Mouse (Mus musculus): ENCODE measurements around the gene Olfr1019. TPM values are rescaled to one million over a fixed set of nuclear protein-coding genes. Genes with fewer than 3 reads are reported as not detected.

The Olfr1019 gene
- not detected in 2 replicates for total RNA-seq (2012; rRNA removed)

- TF ChIP-seq ZC3H11A (IDR thresholded peaks at IDR 0.05; ENCODE audit: borderline replicate concordance, low read depth, low read length), result no peak
- TF ChIP-seq MAFK (IDR thresholded peaks at IDR 0.05; ENCODE audit: insufficient read depth, low read depth, low read length), result no peak
- no peak for TF ChIP-seq CHD2 (IDR thresholded peaks at IDR 0.05; ENCODE audit: low read depth, low read length)
- TF ChIP-seq ZNF384 (IDR thresholded peaks at IDR 0.05; ENCODE audit: low read depth, low read length), result no peak
- TF ChIP-seq HCFC1 (IDR thresholded peaks at IDR 0.05; ENCODE audit: borderline replicate concordance, insufficient read depth, low read length), result no peak
- no peaks in the 10 kb centered on the region for H3K36me3 ChIP-seq (ENCODE audit: control insufficient read depth, insufficient read depth, low read length, poor library complexity, severe bottlenecking)
- no peak within 1 kb of the TSS for H3K27ac ChIP-seq (ENCODE audit: insufficient read depth, low read depth, low read length, poor library complexity, severe bottlenecking)
- H3K4me1 ChIP-seq (ENCODE audit: control insufficient read depth in 2 of 2, insufficient read depth in 2 of 2, low read length in 2 of 2, poor library complexity in 1 of 2), result no peaks in the 10 kb centered on the region
- no peaks in the 10 kb centered on the region for H3K9me3 ChIP-seq (ENCODE audit: control insufficient read depth, insufficient read depth, low read depth, low read length)
- in situ Hi-C loops (cut with MboI; ENCODE audit: low sequenced_read_pairs in 2 of 2, unreplicated experiment in 2 of 2), result no loop called here
- DNase-seq (ENCODE audit: low read depth, low spot score), result no peak
- H3K4me3 ChIP-seq (ENCODE audit: insufficient read depth in 1 of 2, low read depth in 1 of 2, low read length in 2 of 2, poor library complexity in 1 of 2, severe bottlenecking in 1 of 2), result no peak within 1 kb of the TSS
- no peak within 1 kb of the TSS for H3K9ac ChIP-seq (ENCODE audit: insufficient read depth, low read depth, low read length, poor library complexity, severe bottlenecking)
Measured at GRCm38 (mm10) chr2:85845383-85845782, at the start of gene Olfr1019. Gene Olfr1019 (minus strand): TSS chr2:85845483.

DNA sequence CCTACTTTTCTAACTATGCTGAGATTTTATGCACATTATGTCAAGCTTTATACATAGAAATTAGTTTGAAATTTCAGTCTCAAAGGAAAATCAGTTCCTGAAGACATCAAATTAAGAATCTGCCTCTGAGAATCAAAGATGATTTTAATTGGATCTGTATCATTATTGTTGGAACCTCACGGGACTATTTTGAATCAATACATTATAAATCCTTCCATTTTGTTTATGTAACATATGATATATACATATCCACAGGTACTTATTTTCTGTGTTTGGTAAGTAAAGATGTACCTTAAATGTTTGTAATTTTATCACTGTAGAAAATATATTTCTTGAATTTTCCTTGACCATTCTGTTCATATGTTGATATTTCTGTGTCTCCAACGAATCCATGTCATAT, 40.1 kb upstream of the Olfr1019 start, which contains the start of gene Olfr1023:
TSS of gene Olfr1023 (plus strand) at position 301 of the 400 bp plus-strand sequence.
- no peak within 1 kb of the TSS for H3K27ac ChIP-seq (ENCODE audit: insufficient read depth, low read depth, low read length, poor library complexity, severe bottlenecking)
- H3K4me1 ChIP-seq (ENCODE audit: control insufficient read depth in 2 of 2, insufficient read depth in 2 of 2, low read length in 2 of 2, poor library complexity in 1 of 2), result no peaks in the 10 kb centered on the region
- H3K4me3 ChIP-seq (ENCODE audit: insufficient read depth in 1 of 2, low read depth in 1 of 2, low read length in 2 of 2, poor library complexity in 1 of 2, severe bottlenecking in 1 of 2), result no peak within 1 kb of the TSS
- no peaks in the 10 kb centered on the region for H3K9me3 ChIP-seq (ENCODE audit: control insufficient read depth, insufficient read depth, low read depth, low read length)
- H3K9ac ChIP-seq (ENCODE audit: insufficient read depth, low read depth, low read length, poor library complexity, severe bottlenecking), result no peak within 1 kb of the TSS
- in situ Hi-C loops (cut with MboI; ENCODE audit: low sequenced_read_pairs in 2 of 2, unreplicated experiment in 2 of 2), result no loop called here
- no peak for DNase-seq (ENCODE audit: low read depth, low spot score)
- H3K36me3 ChIP-seq (ENCODE audit: control insufficient read depth, insufficient read depth, low read length, poor library complexity, severe bottlenecking), result no peaks in the 10 kb centered on the region
- no peak for TF ChIP-seq CHD2 (IDR thresholded peaks at IDR 0.05; ENCODE audit: low read depth, low read length)
- TF ChIP-seq ZNF384 (IDR thresholded peaks at IDR 0.05; ENCODE audit: low read depth, low read length), result no peak
- TF ChIP-seq HCFC1 (IDR thresholded peaks at IDR 0.05; ENCODE audit: borderline replicate concordance, insufficient read depth, low read length), result no peak
- TF ChIP-seq MAFK (IDR thresholded peaks at IDR 0.05; ENCODE audit: insufficient read depth, low read depth, low read length), result no peak
- no peak for TF ChIP-seq ZC3H11A (IDR thresholded peaks at IDR 0.05; ENCODE audit: borderline replicate concordance, low read depth, low read length)

GRCm38 (mm10) chr2:85868294-85868693, 23.0 kb upstream of the Olfr1019 start, which contains the start of gene Olfr1022:
Gene Olfr1022 (plus strand): TSS chr2:85868594.
- in situ Hi-C loops (cut with MboI; ENCODE audit: low sequenced_read_pairs in 2 of 2, unreplicated experiment in 2 of 2), result no loop called here
- TF ChIP-seq CHD2 (IDR thresholded peaks at IDR 0.05; ENCODE audit: low read depth, low read length) (no peak), MAFK (IDR thresholded peaks at IDR 0.05; ENCODE audit: insufficient read depth, low read depth, low read length) (no peak), ZC3H11A (IDR thresholded peaks at IDR 0.05; ENCODE audit: borderline replicate concordance, low read depth, low read length) (no peak), HCFC1 (IDR thresholded peaks at IDR 0.05; ENCODE audit: borderline replicate concordance, insufficient read depth, low read length) (no peak), ZNF384 (IDR thresholded peaks at IDR 0.05; ENCODE audit: low read depth, low read length) (no peak)

DNA sequence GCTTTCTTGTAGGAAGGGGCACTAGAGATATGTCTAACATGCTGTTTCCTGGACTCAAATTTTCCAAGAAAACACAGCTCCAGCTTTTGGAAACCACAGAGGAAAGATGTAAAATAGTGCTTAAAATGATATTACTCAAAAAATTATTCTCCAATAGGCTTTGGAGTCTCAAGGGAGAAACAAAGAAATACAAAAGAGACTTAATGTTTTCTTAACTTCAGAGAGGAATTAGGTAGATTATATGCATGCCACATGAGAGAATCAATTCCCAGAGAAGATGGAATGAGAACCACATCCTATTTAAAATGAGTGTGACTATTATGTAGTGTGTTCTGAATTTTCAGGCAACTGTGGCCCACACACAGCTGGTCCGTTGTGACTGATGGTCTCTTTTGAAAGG, 1.4 kb upstream of the Olfr1019 start, which contains the start of gene Olfr1020:
TSS of gene Olfr1020 (plus strand) at position 301 of the 400 bp plus-strand sequence.
- Histone ChIP-seq H3K4me3 (ENCODE audit: insufficient read depth in 1 of 2, low read depth in 1 of 2, low read length in 2 of 2, poor library complexity in 1 of 2, severe bottlenecking in 1 of 2) (no peak within 1 kb of the TSS), H3K9me3 (ENCODE audit: control insufficient read depth, insufficient read depth, low read depth, low read length) (no peaks in the 10 kb centered on the region), H3K9ac (ENCODE audit: insufficient read depth, low read depth, low read length, poor library complexity, severe bottlenecking) (no peak within 1 kb of the TSS), H3K36me3 (ENCODE audit: control insufficient read depth, insufficient read depth, low read length, poor library complexity, severe bottlenecking) (no peaks in the 10 kb centered on the region), H3K4me1 (ENCODE audit: control insufficient read depth in 2 of 2, insufficient read depth in 2 of 2, low read length in 2 of 2, poor library complexity in 1 of 2) (no peaks in the 10 kb centered on the region), H3K27ac (ENCODE audit: insufficient read depth, low read depth, low read length, poor library complexity, severe bottlenecking) (no peak within 1 kb of the TSS)
- TF ChIP-seq MAFK (IDR thresholded peaks at IDR 0.05; ENCODE audit: insufficient read depth, low read depth, low read length), result no peak
- no peak for DNase-seq (ENCODE audit: low read depth, low spot score)
- in situ Hi-C loops (cut with MboI; ENCODE audit: low sequenced_read_pairs in 2 of 2, unreplicated experiment in 2 of 2), result no loop called here

More at GRCm38 (mm10) chr2:85868294-85868693, 23.0 kb upstream of the Olfr1019 start, which contains the start of gene Olfr1022:
- no peak within 1 kb of the TSS for H3K4me3 ChIP-seq (ENCODE audit: insufficient read depth in 1 of 2, low read depth in 1 of 2, low read length in 2 of 2, poor library complexity in 1 of 2, severe bottlenecking in 1 of 2)
- no peaks in the 10 kb centered on the region for H3K4me1 ChIP-seq (ENCODE audit: control insufficient read depth in 2 of 2, insufficient read depth in 2 of 2, low read length in 2 of 2, poor library complexity in 1 of 2)
- no peaks in the 10 kb centered on the region for H3K9me3 ChIP-seq (ENCODE audit: control insufficient read depth, insufficient read depth, low read depth, low read length)
- H3K27ac ChIP-seq (ENCODE audit: insufficient read depth, low read depth, low read length, poor library complexity, severe bottlenecking), result no peak within 1 kb of the TSS
- H3K9ac ChIP-seq (ENCODE audit: insufficient read depth, low read depth, low read length, poor library complexity, severe bottlenecking), result no peak within 1 kb of the TSS
- DNase-seq (ENCODE audit: low read depth, low spot score), result no peak
- H3K36me3 ChIP-seq (ENCODE audit: control insufficient read depth, insufficient read depth, low read length, poor library complexity, severe bottlenecking), result no peaks in the 10 kb centered on the region

DNA sequence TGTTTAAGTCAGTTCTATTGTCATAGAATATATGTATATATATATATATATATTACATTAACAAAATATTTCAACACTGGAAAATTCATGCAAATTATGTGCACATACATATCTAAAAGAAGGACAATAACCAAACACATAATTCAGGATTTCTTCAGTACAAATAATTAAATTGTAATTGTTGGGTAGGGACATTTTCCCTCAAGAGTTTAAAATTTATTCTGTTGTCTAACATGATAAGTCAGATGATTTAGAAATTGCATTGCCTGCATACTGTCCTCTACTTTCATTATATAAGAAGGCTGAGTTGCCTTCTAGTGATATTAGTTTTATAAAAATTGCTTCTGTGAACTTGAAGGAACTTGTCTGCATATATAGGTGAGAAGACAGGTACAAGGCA, 27.1 kb downstream of the Olfr1019 start, which contains the start of gene Olfr1018:
TSS of gene Olfr1018 (plus strand) at position 301 of the 400 bp plus-strand sequence.
- no peak within 1 kb of the TSS for H3K4me3 ChIP-seq (ENCODE audit: insufficient read depth in 1 of 2, low read depth in 1 of 2, low read length in 2 of 2, poor library complexity in 1 of 2, severe bottlenecking in 1 of 2)
- H3K4me1 ChIP-seq (ENCODE audit: control insufficient read depth in 2 of 2, insufficient read depth in 2 of 2, low read length in 2 of 2, poor library complexity in 1 of 2), result no peaks in the 10 kb centered on the region
- no peak for DNase-seq (ENCODE audit: low read depth, low spot score)
- no peaks in the 10 kb centered on the region for H3K9me3 ChIP-seq (ENCODE audit: control insufficient read depth, insufficient read depth, low read depth, low read length)
- in situ Hi-C loops (cut with MboI; ENCODE audit: low sequenced_read_pairs in 2 of 2, unreplicated experiment in 2 of 2), result no loop called here
- H3K9ac ChIP-seq (ENCODE audit: insufficient read depth, low read depth, low read length, poor library complexity, severe bottlenecking), result no peak within 1 kb of the TSS
- H3K36me3 ChIP-seq (ENCODE audit: control insufficient read depth, insufficient read depth, low read length, poor library complexity, severe bottlenecking), result no peaks in the 10 kb centered on the region
- TF ChIP-seq ZNF384 (IDR thresholded peaks at IDR 0.05; ENCODE audit: low read depth, low read length) (no peak), ZC3H11A (IDR thresholded peaks at IDR 0.05; ENCODE audit: borderline replicate concordance, low read depth, low read length) (no peak), MAFK (IDR thresholded peaks at IDR 0.05; ENCODE audit: insufficient read depth, low read depth, low read length) (no peak), HCFC1 (IDR thresholded peaks at IDR 0.05; ENCODE audit: borderline replicate concordance, insufficient read depth, low read length) (no peak), CHD2 (IDR thresholded peaks at IDR 0.05; ENCODE audit: low read depth, low read length) (no peak)
- H3K27ac ChIP-seq (ENCODE audit: insufficient read depth, low read depth, low read length, poor library complexity, severe bottlenecking), result no peak within 1 kb of the TSS
